Mouse (Mus musculus): ENCODE data around the gene Cdhr1. TPM values are rescaled to one million over a fixed set of nuclear protein-coding genes. Genes with fewer than 3 reads are reported as not detected.

Gene Cdhr1
- total RNA-seq, 1 experiment: 0.94 TPM

DNA sequence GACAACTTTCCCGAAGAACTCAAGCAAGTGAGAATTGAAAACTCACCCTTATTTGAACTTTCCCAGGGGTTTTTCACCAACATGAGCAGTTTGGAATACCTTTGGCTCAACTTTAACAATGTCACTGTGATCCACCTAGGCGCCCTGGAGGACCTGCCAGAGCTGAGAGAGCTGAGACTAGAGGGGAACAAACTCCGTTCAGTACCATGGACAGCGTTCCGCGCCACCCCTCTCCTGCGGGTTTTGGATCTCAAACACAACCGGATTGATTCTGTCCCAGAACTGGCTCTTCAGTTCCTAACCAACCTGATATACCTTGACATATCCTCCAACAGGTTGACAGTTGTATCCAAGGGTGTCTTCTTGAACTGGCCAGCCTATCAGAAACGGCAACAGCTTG, 29.6 kb downstream of the Cdhr1 start:
- no peak overlapping the region for H3K4me3 ChIP-seq (ENCODE audit: insufficient read depth in 1 of 2, low read depth in 1 of 2, low read length in 2 of 2, poor library complexity in 1 of 2, severe bottlenecking in 1 of 2)
- H3K36me3 ChIP-seq (ENCODE audit: control insufficient read depth, insufficient read depth, low read length, poor library complexity, severe bottlenecking): no peaks in the 10 kb centered on the region
- H3K4me1 ChIP-seq (ENCODE audit: control insufficient read depth in 2 of 2, insufficient read depth in 2 of 2, low read length in 2 of 2, poor library complexity in 1 of 2): no peaks in the 10 kb centered on the region
- in situ Hi-C loops (cut with MboI; ENCODE audit: low sequenced_read_pairs in 2 of 2, unreplicated experiment in 2 of 2): no loop called here
- no peak overlapping the region for H3K9ac ChIP-seq (ENCODE audit: insufficient read depth, low read depth, low read length, poor library complexity, severe bottlenecking)
- DNase-seq (ENCODE audit: low read depth, low spot score): peak; percentile 60
- TF ChIP-seq CHD2 (IDR thresholded peaks at IDR 0.05; ENCODE audit: low read depth, low read length): no peak
- TF ChIP-seq ZNF384 (IDR thresholded peaks at IDR 0.05; ENCODE audit: low read depth, low read length): no peak
- TF ChIP-seq ZC3H11A (IDR thresholded peaks at IDR 0.05; ENCODE audit: borderline replicate concordance, low read depth, low read length): no peak
- H3K9me3 ChIP-seq (ENCODE audit: control insufficient read depth, insufficient read depth, low read depth, low read length): no peaks in the 10 kb centered on the region
- no peak overlapping the region for H3K27ac ChIP-seq (ENCODE audit: insufficient read depth, low read depth, low read length, poor library complexity, severe bottlenecking)

DNA sequence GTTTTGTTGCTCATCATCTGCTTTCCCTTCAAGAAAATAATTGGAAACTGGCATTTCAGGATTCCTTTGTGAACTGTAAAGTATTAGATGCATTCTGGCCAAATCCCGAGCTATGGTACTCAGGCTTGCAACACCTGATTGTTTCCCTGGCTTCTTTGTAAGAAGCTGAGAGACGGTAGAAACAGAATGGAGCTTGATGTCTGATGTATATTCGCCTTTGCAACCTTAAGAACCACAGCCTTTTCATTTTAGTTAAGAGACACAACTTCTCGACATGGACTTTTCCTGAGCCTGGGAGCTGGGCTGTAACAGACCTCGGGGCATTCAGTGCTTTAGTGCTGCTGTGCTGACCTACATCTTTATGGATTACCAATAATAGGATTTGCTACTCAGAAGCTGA, 30.5 kb downstream of the Cdhr1 start, which contains the start of gene Lrit2:
Lrit2 (plus strand) TSS at position 301 of the 400 bp plus-strand sequence.
- H3K4me3 ChIP-seq (ENCODE audit: insufficient read depth in 1 of 2, low read depth in 1 of 2, low read length in 2 of 2, poor library complexity in 1 of 2, severe bottlenecking in 1 of 2): no peak within 1 kb of the TSS
- no peak within 1 kb of the TSS for H3K9ac ChIP-seq (ENCODE audit: insufficient read depth, low read depth, low read length, poor library complexity, severe bottlenecking)
- H3K27ac ChIP-seq (ENCODE audit: insufficient read depth, low read depth, low read length, poor library complexity, severe bottlenecking): no peak within 1 kb of the TSS
- in situ Hi-C loops (cut with MboI; ENCODE audit: low sequenced_read_pairs in 2 of 2, unreplicated experiment in 2 of 2): no loop called here
- no peaks in the 10 kb centered on the region for H3K9me3 ChIP-seq (ENCODE audit: control insufficient read depth, insufficient read depth, low read depth, low read length)
- DNase-seq (ENCODE audit: low read depth, low spot score): no peak
- TF ChIP-seq CHD2 (IDR thresholded peaks at IDR 0.05; ENCODE audit: low read depth, low read length) (no peak), ZC3H11A (IDR thresholded peaks at IDR 0.05; ENCODE audit: borderline replicate concordance, low read depth, low read length) (no peak), ZNF384 (IDR thresholded peaks at IDR 0.05; ENCODE audit: low read depth, low read length) (no peak), HCFC1 (IDR thresholded peaks at IDR 0.05; ENCODE audit: borderline replicate concordance, insufficient read depth, low read length) (no peak), MAFK (IDR thresholded peaks at IDR 0.05; ENCODE audit: insufficient read depth, low read depth, low read length) (no peak)
- H3K36me3 ChIP-seq (ENCODE audit: control insufficient read depth, insufficient read depth, low read length, poor library complexity, severe bottlenecking): no peaks in the 10 kb centered on the region
- no peaks in the 10 kb centered on the region for H3K4me1 ChIP-seq (ENCODE audit: control insufficient read depth in 2 of 2, insufficient read depth in 2 of 2, low read length in 2 of 2, poor library complexity in 1 of 2)

DNA sequence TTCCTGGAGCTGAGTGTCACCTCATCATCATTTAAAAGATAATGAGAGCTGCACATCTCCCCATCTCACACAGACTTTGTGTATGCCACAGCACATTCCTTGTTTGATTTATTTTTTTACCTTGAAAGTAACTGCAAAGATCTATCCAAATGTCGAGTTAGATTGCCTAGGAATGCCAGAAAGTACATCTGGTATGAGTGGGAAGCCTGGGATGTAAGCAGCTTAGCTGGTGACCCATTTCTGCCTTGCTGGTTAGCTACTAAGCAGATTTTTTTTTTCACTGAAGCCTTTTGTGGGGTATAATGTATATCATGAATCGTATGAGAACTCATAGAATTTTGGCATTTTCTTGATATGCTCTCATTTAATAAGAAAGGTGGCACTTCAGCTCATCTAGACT, 31.5 kb downstream of the Cdhr1 start:
- no peaks in the 10 kb centered on the region for H3K4me1 ChIP-seq (ENCODE audit: control insufficient read depth in 2 of 2, insufficient read depth in 2 of 2, low read length in 2 of 2, poor library complexity in 1 of 2)
- H3K4me3 ChIP-seq (ENCODE audit: insufficient read depth in 1 of 2, low read depth in 1 of 2, low read length in 2 of 2, poor library complexity in 1 of 2, severe bottlenecking in 1 of 2): no peak overlapping the region
- in situ Hi-C loops (cut with MboI; ENCODE audit: low sequenced_read_pairs in 2 of 2, unreplicated experiment in 2 of 2): no loop called here
- DNase-seq (ENCODE audit: low read depth, low spot score): no peak
- no peaks in the 10 kb centered on the region for H3K9me3 ChIP-seq (ENCODE audit: control insufficient read depth, insufficient read depth, low read depth, low read length)
- no peak overlapping the region for H3K27ac ChIP-seq (ENCODE audit: insufficient read depth, low read depth, low read length, poor library complexity, severe bottlenecking)
- TF ChIP-seq ZNF384 (IDR thresholded peaks at IDR 0.05; ENCODE audit: low read depth, low read length) (no peak), HCFC1 (IDR thresholded peaks at IDR 0.05; ENCODE audit: borderline replicate concordance, insufficient read depth, low read length) (no peak), ZC3H11A (IDR thresholded peaks at IDR 0.05; ENCODE audit: borderline replicate concordance, low read depth, low read length) (no peak), CHD2 (IDR thresholded peaks at IDR 0.05; ENCODE audit: low read depth, low read length) (no peak), MAFK (IDR thresholded peaks at IDR 0.05; ENCODE audit: insufficient read depth, low read depth, low read length) (no peak)
- H3K36me3 ChIP-seq (ENCODE audit: control insufficient read depth, insufficient read depth, low read length, poor library complexity, severe bottlenecking): no peaks in the 10 kb centered on the region
- no peak overlapping the region for H3K9ac ChIP-seq (ENCODE audit: insufficient read depth, low read depth, low read length, poor library complexity, severe bottlenecking)

DNA sequence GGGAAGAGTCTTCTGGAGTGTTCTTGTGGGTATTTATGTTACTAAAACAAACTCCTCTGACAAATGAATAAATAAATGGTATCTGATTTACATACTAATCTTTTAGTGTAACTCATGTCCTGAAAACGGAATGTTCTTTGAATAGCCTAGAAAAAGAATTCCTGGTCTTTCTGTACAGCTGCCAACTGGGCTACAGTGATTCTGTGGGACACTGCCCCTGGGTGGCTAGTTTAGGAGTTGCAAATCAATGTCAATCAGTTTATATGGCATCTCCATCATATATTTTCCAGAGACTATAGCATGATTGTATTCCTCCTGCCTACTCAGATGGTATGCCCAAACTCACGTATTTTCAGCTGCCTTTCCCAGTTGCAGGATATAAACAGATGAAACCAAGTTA, 33.3 kb downstream of the Cdhr1 start:
- Histone ChIP-seq H3K27ac (ENCODE audit: insufficient read depth, low read depth, low read length, poor library complexity, severe bottlenecking) (no peak overlapping the region), H3K9me3 (ENCODE audit: control insufficient read depth, insufficient read depth, low read depth, low read length) (no peaks in the 10 kb centered on the region), H3K9ac (ENCODE audit: insufficient read depth, low read depth, low read length, poor library complexity, severe bottlenecking) (no peak overlapping the region), H3K4me3 (ENCODE audit: insufficient read depth in 1 of 2, low read depth in 1 of 2, low read length in 2 of 2, poor library complexity in 1 of 2, severe bottlenecking in 1 of 2) (no peak overlapping the region), H3K4me1 (ENCODE audit: control insufficient read depth in 2 of 2, insufficient read depth in 2 of 2, low read length in 2 of 2, poor library complexity in 1 of 2) (no peaks in the 10 kb centered on the region), H3K36me3 (ENCODE audit: control insufficient read depth, insufficient read depth, low read length, poor library complexity, severe bottlenecking) (no peaks in the 10 kb centered on the region)
- in situ Hi-C loops (cut with MboI; ENCODE audit: low sequenced_read_pairs in 2 of 2, unreplicated experiment in 2 of 2): no loop called here
- TF ChIP-seq HCFC1 (IDR thresholded peaks at IDR 0.05; ENCODE audit: borderline replicate concordance, insufficient read depth, low read length): no peak
- TF ChIP-seq ZNF384 (IDR thresholded peaks at IDR 0.05; ENCODE audit: low read depth, low read length): no peak
- no peak for TF ChIP-seq ZC3H11A (IDR thresholded peaks at IDR 0.05; ENCODE audit: borderline replicate concordance, low read depth, low read length)
- no peak for TF ChIP-seq MAFK (IDR thresholded peaks at IDR 0.05; ENCODE audit: insufficient read depth, low read depth, low read length)
- no peak for TF ChIP-seq CHD2 (IDR thresholded peaks at IDR 0.05; ENCODE audit: low read depth, low read length)
- DNase-seq (ENCODE audit: low read depth, low spot score): no peak

DNA sequence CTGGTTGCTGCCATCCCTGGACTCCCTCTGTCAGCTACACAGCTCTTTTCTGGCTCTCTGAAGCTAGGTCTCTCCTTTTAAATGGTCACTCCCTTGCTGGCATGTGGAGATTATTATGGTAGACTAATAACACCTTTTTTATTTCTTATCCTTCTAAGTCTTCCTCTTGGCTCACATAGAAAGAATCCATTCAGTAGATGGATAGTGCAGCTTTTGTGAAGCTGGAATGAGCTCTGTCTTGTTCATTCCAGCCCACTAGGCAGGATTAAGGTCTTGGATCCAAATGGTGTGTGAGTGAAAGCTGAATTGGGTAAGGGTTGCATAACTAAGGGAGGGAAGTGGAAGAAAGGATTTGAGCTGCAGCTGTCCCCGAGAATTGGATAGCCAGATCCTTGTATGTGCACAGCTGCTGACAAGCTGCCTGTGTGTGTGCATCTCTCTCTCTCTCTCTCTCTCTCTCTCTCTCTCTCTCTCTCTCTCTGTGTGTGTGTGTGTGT, 49.2 kb downstream of the Cdhr1 start, which contains the start of gene Rgr:
Rgr (minus strand) TSS at position 51 of the 497 bp plus-strand sequence.
- Histone ChIP-seq H3K4me3 (ENCODE audit: insufficient read depth in 1 of 2, low read depth in 1 of 2, low read length in 2 of 2, poor library complexity in 1 of 2, severe bottlenecking in 1 of 2) (no peak within 1 kb of the TSS), H3K9ac (ENCODE audit: insufficient read depth, low read depth, low read length, poor library complexity, severe bottlenecking) (no peak within 1 kb of the TSS), H3K4me1 (ENCODE audit: control insufficient read depth in 2 of 2, insufficient read depth in 2 of 2, low read length in 2 of 2, poor library complexity in 1 of 2) (no peaks in the 10 kb centered on the region), H3K36me3 (ENCODE audit: control insufficient read depth, insufficient read depth, low read length, poor library complexity, severe bottlenecking) (no peaks in the 10 kb centered on the region), H3K9me3 (ENCODE audit: control insufficient read depth, insufficient read depth, low read depth, low read length) (no peaks in the 10 kb centered on the region), H3K27ac (ENCODE audit: insufficient read depth, low read depth, low read length, poor library complexity, severe bottlenecking) (no peak within 1 kb of the TSS)
- no peak for DNase-seq (ENCODE audit: low read depth, low spot score)
- TF ChIP-seq MAFK (IDR thresholded peaks at IDR 0.05; ENCODE audit: insufficient read depth, low read depth, low read length): no peak
- no peak for TF ChIP-seq HCFC1 (IDR thresholded peaks at IDR 0.05; ENCODE audit: borderline replicate concordance, insufficient read depth, low read length)
- no peak for TF ChIP-seq CHD2 (IDR thresholded peaks at IDR 0.05; ENCODE audit: low read depth, low read length)
- no peak for TF ChIP-seq ZC3H11A (IDR thresholded peaks at IDR 0.05; ENCODE audit: borderline replicate concordance, low read depth, low read length)
- no peak for TF ChIP-seq ZNF384 (IDR thresholded peaks at IDR 0.05; ENCODE audit: low read depth, low read length)
- in situ Hi-C loops (cut with MboI; ENCODE audit: low sequenced_read_pairs in 2 of 2, unreplicated experiment in 2 of 2): no loop called here
